Mouse (Mus musculus): ENCODE data around the gene Mns1.
"Not testable (repeated sequence)": the region's sequence is repeated elsewhere in the genome, so short reads cannot be mapped to it uniquely, and the experiment has no call there.

The Mns1 gene

DNA sequence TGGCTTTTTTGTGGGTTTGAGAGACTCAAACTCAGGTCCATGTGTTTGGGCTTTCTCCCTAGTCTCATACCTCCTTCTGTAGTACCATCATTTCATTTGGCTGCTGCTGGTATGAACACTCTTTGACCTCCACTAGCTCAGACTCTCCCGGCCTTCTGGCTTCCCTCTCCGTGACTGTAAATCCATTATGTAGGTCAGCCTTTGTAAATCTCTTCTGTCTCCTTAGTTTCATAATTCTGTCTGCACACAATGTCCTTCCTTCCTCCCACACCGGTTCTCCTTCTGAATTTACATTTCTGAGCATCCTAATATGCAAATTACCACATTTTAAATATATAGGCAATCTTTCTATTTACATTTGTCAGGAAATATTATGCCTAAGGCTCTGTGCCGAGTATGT is 9.9 kb upstream of the Mns1 start:
- DNase-seq (ENCODE audit: low spot score): no peak

GRCm38 (mm10) chr9:72434876-72435275 is 2.9 kb upstream of the Mns1 start:
- DNase-seq (ENCODE audit: low spot score): no peak

GRCm38 (mm10) chr9:72438749-72439148 is 938 bp downstream of the Mns1 start:
- DNase-seq (ENCODE audit: low spot score): no peak

- DNase-seq (ENCODE audit: low spot score): no peak
Observed at GRCm38 (mm10) chr9:72440358-72440757, 2.5 kb downstream of the Mns1 start.

DNA sequence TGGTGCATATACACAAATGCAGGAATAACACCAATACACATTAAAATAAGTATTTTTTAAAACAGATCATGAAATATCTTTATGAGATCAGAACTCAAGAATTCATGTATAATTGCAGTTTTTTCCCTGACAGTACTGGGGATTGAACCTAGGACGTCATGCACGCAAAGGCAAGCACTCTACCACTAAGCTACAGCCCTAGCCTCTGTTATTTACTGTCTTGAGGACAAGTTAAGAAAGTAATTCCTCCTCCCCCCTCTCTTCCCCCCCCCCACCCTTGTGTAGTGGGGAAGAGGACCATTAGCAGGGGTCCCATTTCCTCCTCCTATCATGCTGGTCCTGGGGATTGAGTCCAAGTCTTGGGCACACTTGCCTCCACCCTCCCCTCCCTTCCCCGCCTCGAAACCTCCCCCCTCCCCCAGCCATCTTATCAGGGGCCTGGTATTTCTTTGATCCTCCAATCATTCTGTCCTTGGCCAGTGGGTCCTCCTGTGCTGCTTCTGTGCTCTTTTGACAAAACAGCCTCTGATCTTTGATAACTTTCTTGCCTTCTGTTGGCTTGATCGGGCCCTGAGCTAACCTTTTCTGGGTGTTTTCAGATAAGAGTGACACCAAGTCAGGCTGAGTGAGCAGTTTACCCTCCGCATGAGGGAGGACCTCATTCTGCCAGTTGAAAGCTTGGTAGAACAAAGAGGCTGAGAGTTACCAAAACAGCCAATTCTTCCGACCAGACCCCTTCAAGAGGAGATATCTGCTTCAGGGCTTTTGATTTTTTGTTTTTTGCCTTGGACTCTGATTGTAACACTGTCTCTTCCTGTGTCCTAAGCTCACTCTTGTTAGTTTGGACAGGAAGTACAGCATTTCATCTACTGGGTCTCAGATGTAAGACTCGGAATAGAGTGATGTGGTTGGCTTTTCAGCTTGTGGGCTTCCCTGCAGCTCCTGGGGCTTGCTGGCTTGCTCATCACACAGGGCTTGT is 3.4 kb downstream of the Mns1 start:
- no peak for DNase-seq (ENCODE audit: low spot score)

- DNase-seq (ENCODE audit: low spot score): no peak
Observed at GRCm38 (mm10) chr9:72441927-72442715, 4.3 kb downstream of the Mns1 start.

GRCm38 (mm10) chr9:72448026-72448425 is 10.2 kb downstream of the Mns1 start:
- peak; percentile 24 for DNase-seq (ENCODE audit: low spot score)

GRCm38 (mm10) chr9:72449367-72449766 is 11.6 kb downstream of the Mns1 start:
- DNase-seq (ENCODE audit: low spot score): no peak

DNA sequence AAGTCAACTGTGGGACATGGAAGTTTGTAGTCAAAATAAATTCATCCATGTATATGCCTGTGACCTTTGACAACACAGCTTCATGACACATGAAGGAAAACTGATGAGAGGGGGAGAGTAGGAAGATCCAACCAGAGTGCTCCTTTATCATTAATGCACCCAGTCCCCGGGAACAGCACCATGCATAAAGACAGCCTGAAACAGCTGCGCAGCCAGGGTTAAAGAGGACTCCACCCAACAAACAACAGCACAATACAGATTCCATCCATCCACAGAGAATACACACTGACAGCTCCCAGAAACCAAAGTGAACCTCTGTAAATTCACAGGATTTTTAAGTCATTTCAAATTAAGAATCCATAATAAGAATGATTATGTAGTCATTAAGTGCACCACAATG is 12.0 kb downstream of the Mns1 start:
- no peak for DNase-seq (ENCODE audit: low spot score)

DNA sequence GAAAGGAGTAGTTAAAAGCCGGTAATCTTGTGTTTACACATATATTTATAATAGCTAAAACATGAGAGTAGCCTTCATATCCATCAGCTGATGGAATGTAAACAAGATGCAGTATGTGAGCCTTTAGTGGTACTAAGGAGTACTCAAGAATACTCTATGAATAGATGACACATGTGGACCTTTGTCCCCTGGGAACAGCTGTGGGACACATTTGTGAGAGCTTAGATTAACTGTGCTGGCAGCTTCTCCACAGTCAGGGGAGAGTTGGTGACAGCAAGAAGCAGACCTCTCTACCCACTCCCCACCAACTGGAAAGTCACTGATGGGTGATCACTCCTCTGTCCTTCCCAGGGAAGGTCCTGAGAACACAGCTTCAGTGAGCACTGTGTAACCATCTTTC is 12.6 kb downstream of the Mns1 start:
- DNase-seq (ENCODE audit: low spot score): no peak

GRCm38 (mm10) chr9:72451111-72451510 is 13.3 kb downstream of the Mns1 start:
- no peak for DNase-seq (ENCODE audit: low spot score)

DNA sequence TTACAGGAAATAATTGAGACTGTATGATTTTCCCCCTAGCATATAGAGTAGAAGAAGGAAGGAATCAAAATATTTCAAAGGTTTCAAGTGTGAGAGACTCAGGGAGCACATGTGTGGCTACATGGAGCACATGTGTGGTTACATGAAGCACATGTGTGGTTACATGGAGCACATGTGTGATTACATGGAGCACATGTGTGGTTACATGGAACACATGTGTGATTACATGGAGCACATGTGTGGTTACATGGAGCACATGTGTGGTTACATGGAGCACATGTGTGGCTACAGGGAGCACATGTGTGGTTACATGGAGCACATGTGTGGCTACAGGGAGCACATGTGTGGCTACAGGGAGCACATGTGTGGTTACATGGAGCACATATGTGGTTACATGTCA is 16.5 kb downstream of the Mns1 start:
- not testable (repeated sequence) for DNase-seq (ENCODE audit: low spot score)

- DNase-seq (ENCODE audit: low spot score): no peak
Observed at GRCm38 (mm10) chr9:72456374-72456773, 18.6 kb downstream of the Mns1 start.

DNA sequence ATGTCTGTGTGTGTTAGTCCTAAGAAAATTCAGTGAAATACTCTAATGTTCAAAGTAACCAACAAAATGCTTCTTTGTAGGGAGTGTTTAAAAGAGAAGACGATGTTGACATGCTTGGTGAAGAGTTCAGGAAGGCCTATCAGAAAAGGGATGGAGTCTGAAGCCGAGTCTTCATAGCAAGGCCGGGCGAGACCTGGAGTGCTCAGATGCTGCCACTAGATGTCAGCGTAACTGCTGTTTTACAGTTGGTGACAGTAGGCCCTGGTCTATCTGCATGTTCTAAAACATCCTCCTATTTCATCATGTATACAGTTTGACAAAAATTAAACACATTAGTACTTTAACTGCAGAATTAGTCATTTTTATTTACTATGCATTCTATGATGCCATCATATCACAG is 20.4 kb downstream of the Mns1 start:
- peak; percentile 40 for DNase-seq (ENCODE audit: low spot score)

GRCm38 (mm10) chr9:72459703-72460102 is 21.9 kb downstream of the Mns1 start:
- DNase-seq (ENCODE audit: low spot score): no peak

DNA sequence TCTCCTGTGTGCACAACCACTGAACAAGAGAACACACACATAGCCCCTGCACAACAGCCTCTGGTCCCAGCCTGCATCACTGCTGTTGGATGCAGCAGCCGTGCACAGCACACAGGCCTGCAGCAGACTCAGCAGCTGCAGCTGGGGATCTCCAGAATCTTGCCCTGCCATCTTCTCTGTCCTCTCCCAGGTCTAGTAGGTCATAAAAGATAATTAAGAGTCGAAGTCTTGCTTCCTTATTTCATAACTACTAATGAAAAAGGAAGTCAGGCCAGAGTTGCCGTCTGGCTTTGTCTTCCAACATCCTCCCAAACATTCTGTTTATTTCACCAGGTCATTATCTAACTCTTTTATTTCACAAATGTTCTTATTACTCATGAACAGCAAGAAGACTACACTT is 23.0 kb downstream of the Mns1 start:
- DNase-seq (ENCODE audit: low spot score): no peak

DNA sequence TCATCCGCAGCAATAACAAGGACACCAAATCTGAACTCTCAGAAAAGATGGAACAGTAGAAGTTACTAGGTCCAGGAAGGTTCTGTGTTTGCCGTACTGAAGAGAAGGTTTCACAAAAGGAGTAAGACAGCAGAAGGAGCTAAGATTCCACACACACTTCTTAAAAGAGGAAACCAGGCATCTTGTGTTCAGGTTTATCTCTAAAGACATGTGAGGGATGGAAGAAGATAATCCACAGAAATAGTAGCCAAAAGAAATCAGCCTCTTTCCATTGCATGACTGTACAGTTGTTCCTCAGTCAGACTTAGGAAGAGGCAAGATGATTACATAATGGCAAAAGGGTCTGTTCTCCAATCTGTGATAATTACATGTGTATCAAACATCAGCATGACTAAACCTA is 24.6 kb downstream of the Mns1 start:
- no peak for DNase-seq (ENCODE audit: low spot score)

DNA sequence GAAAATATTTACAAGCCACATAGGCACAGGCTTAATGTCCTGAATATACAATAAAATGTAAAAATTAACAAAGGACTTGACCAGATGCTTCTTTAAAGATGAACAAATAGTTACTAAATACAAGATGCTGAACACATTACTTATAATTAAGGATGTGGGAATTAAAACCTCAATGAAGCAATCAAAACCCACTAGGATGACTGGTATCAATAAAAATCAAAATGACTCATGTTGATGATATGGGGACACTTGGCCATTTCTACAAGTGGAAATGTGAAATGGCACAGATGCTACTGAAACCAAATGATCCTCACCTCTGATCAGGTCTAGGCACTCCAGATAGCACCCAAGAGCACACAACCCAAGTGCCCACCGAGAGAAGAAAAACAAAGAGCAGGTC is 27.0 kb downstream of the Mns1 start:
- no peak for DNase-seq (ENCODE audit: low spot score)

DNA sequence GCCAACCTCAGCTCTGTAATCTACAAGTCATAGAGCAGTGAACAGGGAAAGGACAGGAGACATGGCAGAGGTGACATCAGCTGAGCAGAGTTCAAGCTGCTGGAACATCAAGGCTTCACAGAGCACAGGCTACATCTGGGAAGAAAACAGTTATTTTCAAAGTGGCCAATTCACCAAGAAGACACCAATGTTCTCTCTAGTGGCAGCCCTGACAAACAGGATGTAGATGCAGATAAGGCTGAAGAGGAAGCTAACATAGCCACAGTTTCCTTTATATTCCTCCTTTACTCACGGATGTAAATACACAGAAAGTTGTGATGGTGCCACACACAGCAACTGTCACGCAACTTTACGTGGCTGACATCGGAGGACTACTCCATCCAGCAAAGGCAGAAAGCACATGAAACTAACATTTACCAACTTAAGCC is 28.0 kb downstream of the Mns1 start:
- DNase-seq (ENCODE audit: low spot score): no peak

GRCm38 (mm10) chr9:72467551-72468407 is 30.0 kb downstream of the Mns1 start:
- no peak for DNase-seq (ENCODE audit: low spot score)

GRCm38 (mm10) chr9:72468616-72469015 is 30.8 kb downstream of the Mns1 start:
- DNase-seq (ENCODE audit: low spot score): no peak

DNA sequence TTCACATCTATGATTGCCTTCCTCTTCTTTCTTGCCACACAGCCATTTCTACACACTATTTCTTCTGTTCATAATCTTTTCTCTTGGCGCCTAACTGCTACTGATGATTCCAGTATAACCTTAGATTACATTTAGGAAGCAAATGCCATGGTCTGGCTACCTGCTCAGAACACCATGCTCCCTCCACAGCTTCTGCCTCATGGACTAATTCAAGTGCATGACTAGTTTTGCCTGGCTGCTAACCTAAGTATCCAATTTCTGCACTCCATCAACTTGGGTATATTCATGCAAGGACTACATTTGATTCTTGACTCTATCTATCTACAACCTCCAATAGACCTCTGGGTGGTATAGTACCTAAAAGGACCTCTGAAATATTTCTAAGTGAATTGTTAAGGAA is 32.0 kb downstream of the Mns1 start:
- DNase-seq (ENCODE audit: low spot score): no peak
